Mouse (Mus musculus): ENCODE measurements around the gene Srxn1.
"Not testable (repeated sequence)": the region's sequence is repeated elsewhere in the genome, so short reads cannot be mapped to it uniquely, and the experiment has no call there.

Srxn1 gene

DNA sequence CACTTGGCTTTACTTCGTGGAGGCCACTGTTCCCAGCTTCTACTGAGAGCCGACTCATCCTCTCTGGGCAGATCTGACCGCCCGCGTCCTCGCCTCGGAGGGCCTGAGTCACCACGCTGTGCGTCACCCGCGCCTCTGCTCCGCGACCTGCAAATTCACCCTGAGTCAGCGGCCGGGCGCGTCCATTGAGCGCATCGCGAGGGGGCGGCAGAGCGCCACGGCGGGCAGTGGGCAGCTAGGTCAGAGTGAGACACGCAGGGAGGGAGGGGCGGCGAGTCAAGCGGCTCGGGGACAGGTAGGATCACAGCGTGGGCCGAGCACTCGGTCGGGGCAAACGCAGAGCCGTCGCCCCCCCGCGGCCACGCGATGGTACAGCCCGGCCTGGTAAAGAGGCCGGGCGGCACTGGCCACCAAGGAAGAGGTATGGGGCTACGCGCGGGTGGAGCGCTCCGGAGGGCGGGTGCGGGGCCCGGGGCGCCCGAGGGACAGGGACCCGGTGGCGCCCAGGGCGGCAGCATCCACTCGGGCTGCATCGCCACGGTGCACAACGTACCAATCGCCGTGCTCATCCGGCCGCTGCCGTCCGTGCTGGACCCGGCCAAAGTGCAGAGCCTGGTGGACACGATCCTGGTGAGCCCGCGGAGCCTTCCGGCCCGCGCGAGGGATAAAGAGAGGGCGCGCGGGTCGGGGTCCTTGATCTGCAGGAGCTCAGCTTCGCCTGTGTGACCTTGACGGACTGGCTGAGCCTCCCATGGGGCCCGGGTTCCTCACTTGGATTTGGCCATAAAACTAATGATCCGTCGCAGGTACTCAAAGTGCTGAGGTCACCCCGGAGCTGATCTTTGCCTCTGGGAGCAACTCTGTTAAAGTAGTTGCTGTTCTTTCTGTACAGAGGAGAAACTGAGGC is at the start of gene Srxn1:
Srxn1 (plus strand) TSS at position 199 of the 907 bp plus-strand sequence.
- peak; percentile 86 for DNase-seq (ENCODE audit: low read depth)

DNA sequence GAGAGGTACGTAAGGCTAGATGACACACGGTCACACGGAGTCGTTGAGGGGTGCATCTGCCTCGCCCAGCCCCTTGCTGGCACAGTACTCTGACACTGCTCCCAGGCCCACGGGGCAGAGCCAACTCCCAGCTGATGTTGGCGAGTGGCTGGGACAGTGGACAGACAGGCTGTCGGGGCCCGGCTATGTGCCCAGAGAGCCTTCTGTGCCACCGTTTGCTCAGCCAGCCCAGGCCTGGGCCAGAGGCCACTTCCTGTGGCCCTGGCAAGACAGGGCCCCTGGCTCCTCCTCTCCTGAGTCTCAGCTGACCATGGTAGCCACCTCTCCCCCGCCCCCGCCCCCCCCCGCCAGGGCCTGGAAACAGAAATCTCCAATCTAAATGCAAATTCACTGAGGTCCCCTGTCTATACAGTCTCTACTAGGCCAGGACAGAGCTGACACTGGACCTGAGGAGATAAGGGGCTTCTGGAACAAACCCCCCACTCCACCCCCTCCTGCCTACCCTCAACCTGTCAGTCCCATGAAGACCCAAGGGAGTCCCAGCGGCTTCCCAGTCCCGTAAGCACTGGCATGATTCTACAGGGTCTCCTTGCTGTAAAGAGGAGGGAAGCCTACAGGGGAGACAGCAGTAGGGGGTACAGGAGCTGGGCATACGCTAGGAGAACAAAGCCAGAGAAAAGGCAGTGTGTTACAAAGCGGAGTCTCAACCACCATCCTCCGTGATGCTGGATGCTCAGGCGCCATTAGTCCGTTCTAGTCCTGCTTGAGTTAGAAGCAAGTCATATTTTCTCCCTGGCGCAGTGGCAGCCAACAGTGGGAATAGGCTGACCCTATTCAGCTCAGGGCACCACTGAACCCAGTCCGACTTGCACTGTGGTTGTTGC is 48.7 kb upstream of the Srxn1 start:
- no peak for DNase-seq (ENCODE audit: low read depth)

DNA sequence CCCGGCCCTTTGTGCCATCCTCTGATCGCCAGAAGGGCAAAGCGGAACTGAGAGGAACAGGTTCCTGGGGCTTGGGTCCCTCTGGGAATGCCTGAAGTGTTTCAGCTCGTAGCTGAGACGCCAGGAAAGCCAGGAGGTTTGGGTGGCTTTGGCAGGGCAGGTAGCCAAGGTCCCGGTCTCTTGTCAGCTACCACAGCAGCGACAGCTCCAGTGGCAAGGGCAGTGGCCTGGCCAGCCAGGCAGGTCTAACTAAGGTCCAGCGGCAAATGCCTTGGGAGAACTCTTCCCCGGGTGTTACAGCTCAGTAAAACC is 48.1 kb upstream of the Srxn1 start:
- no peak for DNase-seq (ENCODE audit: low read depth)

- DNase-seq (ENCODE audit: low read depth): not testable (repeated sequence)
These were observed 42.5 kb upstream of the Srxn1 start for GRCm38 (mm10) chr2:152062817-152063216.

DNA sequence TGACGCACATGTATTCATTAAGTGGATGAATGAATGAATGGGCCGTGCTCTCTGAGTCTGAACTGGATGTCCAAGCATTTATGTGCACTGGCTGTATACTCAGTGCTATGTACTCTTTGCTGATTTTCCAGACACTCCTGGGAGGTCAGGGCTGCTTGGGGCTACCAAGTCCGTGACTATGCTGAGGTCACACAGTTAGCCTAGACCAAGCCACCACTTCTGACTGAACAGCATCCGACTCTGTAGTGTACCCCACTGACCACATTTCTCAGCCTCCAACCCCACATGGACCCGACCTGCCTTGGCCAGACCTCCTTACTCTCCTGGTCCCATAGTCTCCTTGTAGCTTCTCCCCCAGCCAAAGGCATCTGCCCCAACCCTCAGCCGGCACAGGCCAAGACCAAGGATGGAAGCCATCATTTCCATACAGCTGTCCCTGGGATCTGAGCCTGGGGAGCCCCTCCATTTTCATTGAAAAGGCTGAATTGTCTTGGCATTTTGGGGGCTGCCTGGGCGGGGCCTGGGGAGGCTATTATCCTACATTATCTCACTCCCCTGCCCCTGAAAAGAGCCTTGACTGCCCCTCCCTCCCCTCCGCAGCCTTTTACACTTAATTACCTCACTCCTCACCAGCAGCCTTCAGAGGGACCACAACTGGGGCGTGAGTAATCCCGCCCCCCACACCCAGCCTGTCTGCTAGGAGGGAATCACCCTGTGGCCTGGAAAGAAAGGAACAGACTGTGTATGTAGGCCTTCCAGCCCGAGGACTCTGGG is 36.5 kb upstream of the Srxn1 start:
- no peak for DNase-seq (ENCODE audit: low read depth)

DNA sequence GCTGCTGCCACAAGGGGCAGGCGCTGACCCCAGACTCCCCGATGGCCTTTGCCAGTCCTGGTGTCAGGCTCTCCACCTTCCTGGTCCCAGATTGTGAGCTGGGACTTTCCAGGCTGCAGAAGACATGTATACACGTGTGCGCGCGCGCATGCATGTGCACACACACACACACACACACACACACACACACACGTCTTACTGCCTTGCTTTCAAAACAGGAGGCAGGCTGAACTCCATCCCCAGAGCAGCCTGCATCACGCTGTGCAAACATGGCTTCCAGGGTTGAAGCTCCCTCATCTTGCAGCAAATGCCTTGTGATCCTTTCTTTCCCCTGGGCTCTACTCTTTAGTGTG is 35.9 kb upstream of the Srxn1 start:
- no peak for DNase-seq (ENCODE audit: low read depth)

DNA sequence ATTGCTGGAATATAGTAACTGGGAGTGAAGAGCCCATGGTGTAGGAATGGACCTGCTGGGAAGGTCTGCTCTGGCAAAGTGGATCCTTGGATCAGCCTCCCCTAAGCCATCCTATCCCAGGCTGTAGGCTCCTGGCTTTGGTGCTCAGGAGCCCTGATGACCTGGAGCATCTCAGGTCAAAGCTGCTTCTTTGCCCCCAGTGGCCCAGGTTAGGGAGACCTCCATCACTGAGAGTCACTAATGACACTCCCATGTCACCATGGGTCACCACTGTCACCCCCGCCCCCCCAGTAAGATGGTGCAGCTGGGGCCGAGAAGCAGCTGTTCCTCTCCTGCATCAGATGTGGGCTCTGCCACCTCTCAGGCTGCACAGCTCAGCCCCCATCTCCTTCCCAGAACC is 35.4 kb upstream of the Srxn1 start:
- DNase-seq (ENCODE audit: low read depth): no peak

- DNase-seq (ENCODE audit: low read depth): no peak
These were observed 30.8 kb upstream of the Srxn1 start for GRCm38 (mm10) chr2:152074521-152074920.

- no peak for DNase-seq (ENCODE audit: low read depth)
These were observed 29.9 kb upstream of the Srxn1 start for GRCm38 (mm10) chr2:152075294-152075889.

GRCm38 (mm10) chr2:152077337-152077736 is 28.0 kb upstream of the Srxn1 start:
- no peak for DNase-seq (ENCODE audit: low read depth)

DNA sequence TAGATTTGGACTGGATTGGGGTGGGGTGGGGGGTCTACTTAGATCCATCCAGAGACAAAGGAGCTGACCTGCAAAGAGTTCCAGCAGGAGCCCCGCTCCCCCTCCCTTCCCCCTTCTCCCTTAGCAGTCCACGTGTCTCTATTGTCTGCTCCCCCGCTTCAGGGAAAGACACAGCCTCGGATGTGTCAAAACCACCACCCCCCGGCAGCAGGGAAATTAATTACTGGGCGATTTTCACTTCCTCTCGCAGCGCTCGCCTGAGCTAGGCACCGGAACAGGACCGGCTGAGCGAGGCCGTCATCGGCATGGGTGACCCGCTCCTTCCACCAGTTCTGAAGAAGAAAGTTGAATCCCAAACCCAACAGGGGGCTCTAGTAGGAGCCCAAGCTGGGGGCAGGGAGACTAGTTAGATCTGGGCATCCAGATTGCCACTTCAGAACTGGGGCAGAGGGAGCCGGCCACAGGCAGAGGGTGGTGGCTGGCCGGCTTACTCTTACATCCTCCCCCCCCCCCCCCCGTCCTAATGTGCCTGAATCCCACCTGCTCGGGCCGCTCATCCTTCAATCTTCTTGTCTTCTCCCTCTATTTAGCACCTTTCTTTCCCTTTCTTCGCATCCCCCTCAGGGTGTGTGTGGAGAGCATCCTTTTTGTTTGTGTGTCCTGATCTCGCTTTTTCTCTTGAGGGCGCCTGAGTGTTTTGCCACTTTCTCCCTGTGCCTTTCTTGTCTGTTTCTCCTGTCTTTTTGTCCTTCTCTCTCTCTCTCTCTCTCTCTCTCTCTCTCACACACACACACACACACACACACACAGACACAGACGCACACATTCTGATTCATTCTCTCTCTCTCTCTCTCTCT is 24.4 kb upstream of the Srxn1 start, which contains the start of gene Scrt2:
Scrt2 (plus strand) TSS at position 845 of the 857 bp plus-strand sequence.
- DNase-seq (ENCODE audit: low read depth): no peak

- no peak for DNase-seq (ENCODE audit: low read depth)
These were observed 23.5 kb upstream of the Srxn1 start for GRCm38 (mm10) chr2:152081641-152082448.

DNA sequence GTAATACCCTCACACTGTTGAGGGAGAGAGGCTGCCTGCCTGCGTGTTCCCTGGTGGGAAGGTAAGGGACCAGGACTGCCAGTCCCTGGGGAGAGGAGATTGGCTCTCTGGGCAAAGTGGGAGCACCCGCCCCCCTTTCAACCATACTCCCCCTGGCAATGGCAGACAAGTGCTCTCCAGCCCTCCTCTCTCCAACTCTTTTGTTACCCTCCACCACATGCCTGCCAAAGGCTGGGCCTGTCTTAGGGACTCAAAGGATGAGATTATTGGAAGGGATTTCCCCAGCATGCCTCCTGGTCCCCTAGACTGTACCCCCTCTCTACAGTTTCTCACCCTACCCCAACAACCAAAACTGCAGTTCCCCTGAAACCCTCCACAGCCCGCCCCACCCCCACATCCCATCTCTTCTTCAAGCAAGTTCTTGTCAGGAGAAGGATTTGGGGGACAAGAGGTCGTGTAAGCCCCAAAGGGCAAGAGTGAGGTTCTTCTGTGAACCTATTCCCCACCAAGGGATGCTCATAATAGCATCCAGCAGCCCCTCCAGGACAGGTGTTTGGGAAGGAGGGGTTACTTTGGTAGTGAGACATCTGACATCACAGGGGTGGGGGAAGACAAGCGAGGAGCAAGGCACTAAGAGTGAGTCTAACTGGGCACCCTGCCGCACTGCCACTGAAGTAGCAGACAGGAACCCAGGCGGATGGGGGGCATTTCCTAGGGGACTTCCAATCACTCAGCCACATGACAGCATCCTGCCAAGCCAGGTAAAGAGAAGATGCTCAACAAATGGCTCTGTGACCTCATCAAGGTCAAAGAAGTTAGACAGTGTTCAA is 22.6 kb upstream of the Srxn1 start:
- DNase-seq (ENCODE audit: low read depth): no peak

- DNase-seq (ENCODE audit: low read depth): no peak
These were observed 21.9 kb upstream of the Srxn1 start for GRCm38 (mm10) chr2:152083411-152083810.

DNA sequence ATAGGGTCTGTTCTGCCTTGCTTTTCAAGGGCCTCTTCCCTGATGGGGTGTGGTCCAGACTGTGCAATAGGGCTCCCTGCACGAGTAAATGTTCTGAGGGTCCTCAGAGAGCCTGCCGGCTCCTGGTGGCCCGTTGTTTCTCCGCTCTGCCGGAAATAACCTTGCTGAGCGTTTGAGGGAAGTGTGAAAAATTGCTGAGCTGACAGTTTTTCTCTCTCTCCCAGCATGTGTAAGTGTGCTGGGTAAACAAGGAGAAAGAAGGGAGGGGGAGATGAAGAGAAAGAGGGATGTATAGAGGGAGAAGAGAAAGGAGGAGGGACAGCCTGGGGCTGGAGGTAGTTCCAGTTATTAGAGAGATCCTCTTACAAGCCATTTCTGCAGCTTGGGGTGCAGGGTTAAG is 21.0 kb upstream of the Srxn1 start:
- no peak for DNase-seq (ENCODE audit: low read depth)

- no peak for DNase-seq (ENCODE audit: low read depth)
These were observed 19.9 kb upstream of the Srxn1 start for GRCm38 (mm10) chr2:152085414-152085813.

DNA sequence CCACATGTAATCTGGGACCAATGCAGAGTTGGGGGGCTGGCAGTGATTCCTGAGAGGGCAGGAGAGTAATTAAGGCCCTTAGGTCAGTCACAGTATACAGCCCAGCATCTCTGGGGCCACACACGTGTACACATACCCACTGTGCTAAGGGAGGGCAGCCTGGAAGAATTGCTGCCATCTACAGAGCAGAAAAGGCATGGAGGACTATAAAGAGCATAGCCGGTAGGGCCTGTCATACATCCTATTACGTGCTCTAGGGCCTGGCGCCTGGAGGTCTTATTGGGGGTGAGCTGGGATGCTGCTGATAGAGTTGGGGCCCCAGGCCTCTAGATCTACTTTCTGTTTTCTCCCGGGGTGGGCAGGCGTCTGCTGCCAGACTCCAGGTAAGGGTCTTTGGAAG is 18.9 kb upstream of the Srxn1 start:
- no peak for DNase-seq (ENCODE audit: low read depth)

DNA sequence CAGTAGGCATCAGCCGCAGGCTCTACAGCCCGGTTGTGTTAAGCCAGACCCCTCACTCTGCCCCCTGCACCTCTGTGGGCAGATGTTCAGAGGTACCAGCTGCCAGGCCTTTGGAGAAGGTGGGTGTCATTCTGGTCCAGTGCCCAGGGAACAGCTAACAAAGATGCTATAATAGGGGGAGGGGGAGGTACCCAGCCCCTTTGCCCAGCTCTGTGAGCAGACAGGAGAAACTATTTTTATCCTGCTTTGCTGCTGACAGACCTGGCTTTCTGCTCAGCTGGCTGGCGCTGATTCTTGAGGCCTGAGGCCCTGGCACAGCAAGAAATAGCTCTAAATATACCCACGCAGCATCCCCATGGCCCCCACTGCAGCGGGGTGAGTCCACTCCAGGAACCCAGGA is 18.2 kb upstream of the Srxn1 start:
- DNase-seq (ENCODE audit: low read depth): no peak

- no peak for DNase-seq (ENCODE audit: low read depth)
These were observed 16.2 kb upstream of the Srxn1 start for GRCm38 (mm10) chr2:152089078-152089477.

Data from fibroblast of lung, adult 2 months (primary cell).